Mouse (Mus musculus): Measurements from ENCODE around the gene Med1. TPM values are rescaled to one million over a fixed set of nuclear protein-coding genes. Genes with fewer than 3 reads are reported as not detected.
A peak's percentile ranks its signal among the peaks of the same experiment; 100 is the strongest.

Gene Med1
- polyA plus RNA-seq, 1 experiment = 53.7 TPM

GRCm38 (mm10) chr11:98148551-98149301 is 44.4 kb downstream of the Med1 start:
- Histone ChIP-seq H3K4me1 (ENCODE audit: control insufficient read depth, insufficient read depth, low read length) (peaks cover 7% of the 10 kb centered on the region), H3K36me3 (ENCODE audit: control insufficient read depth, insufficient read depth, low read length) (no peaks in the 10 kb centered on the region), H3K4me3 (ENCODE audit: control insufficient read depth, low read depth, low read length) (peak overlapping the region; percentile 94), H3K27ac (ENCODE audit: control insufficient read depth, insufficient read depth, low read depth, low read length) (peak overlapping the region; percentile 85), H3K27me3 (ENCODE audit: control insufficient read depth, insufficient read depth, low read length) (no peaks in the 10 kb centered on the region)
- TF ChIP-seq POLR2A (IDR thresholded peaks at IDR 0.05; ENCODE audit: control insufficient read depth, low read depth, low read length) (0 out of 2 replicates have a peak, but pooled peaks have one; percentile 21), CTCF (IDR thresholded peaks at IDR 0.05; ENCODE audit: control insufficient read depth, insufficient read depth, insufficient replicate concordance, low read depth, low read length) (no peak)

- TF ChIP-seq POLR2A (IDR thresholded peaks at IDR 0.05; ENCODE audit: control insufficient read depth, low read depth, low read length) (no peak), CTCF (IDR thresholded peaks at IDR 0.05; ENCODE audit: control insufficient read depth, insufficient read depth, insufficient replicate concordance, low read depth, low read length) (no peak)
- H3K4me1 ChIP-seq (ENCODE audit: control insufficient read depth, insufficient read depth, low read length) = peaks cover 7% of the 10 kb centered on the region
- no peak overlapping the region for H3K4me3 ChIP-seq (ENCODE audit: control insufficient read depth, low read depth, low read length)
- H3K27ac ChIP-seq (ENCODE audit: control insufficient read depth, insufficient read depth, low read depth, low read length) = no peak overlapping the region
- H3K27me3 ChIP-seq (ENCODE audit: control insufficient read depth, insufficient read depth, low read length) = no peaks in the 10 kb centered on the region
- no peaks in the 10 kb centered on the region for H3K36me3 ChIP-seq (ENCODE audit: control insufficient read depth, insufficient read depth, low read length)
These were observed 47.2 kb downstream of the Med1 start for GRCm38 (mm10) chr11:98145856-98146255.

DNA sequence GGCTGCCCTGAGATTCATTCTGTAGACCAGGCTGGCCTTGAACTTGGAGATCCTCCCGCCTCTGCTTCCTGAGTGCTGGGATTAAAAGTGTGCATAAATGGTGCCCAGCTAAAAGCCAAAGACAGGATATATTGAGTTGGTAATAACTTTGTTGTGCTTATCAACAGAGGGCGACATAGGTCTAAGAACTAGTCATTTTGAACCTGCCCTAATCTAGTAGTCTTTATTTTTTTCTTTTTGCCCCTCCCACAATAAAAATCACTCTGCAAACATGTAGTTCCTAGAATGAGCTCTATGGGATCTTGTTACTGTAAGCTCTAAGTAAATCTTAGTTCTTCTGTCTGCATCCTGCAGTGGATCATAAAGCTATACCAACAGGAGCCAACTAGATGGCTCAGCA is 50.5 kb downstream of the Med1 start:
- Histone ChIP-seq H3K4me1 (ENCODE audit: control insufficient read depth, insufficient read depth, low read length) (peaks cover 2% of the 10 kb centered on the region), H3K4me3 (ENCODE audit: control insufficient read depth, low read depth, low read length) (no peak overlapping the region), H3K36me3 (ENCODE audit: control insufficient read depth, insufficient read depth, low read length) (no peaks in the 10 kb centered on the region), H3K27me3 (ENCODE audit: control insufficient read depth, insufficient read depth, low read length) (no peaks in the 10 kb centered on the region), H3K27ac (ENCODE audit: control insufficient read depth, insufficient read depth, low read depth, low read length) (no peak overlapping the region)
- TF ChIP-seq POLR2A (IDR thresholded peaks at IDR 0.05; ENCODE audit: control insufficient read depth, low read depth, low read length) (no peak), CTCF (IDR thresholded peaks at IDR 0.05; ENCODE audit: control insufficient read depth, insufficient read depth, insufficient replicate concordance, low read depth, low read length) (no peak)

GRCm38 (mm10) chr11:98138894-98139293 is 54.2 kb downstream of the Med1 start:
- H3K27ac ChIP-seq (ENCODE audit: control insufficient read depth, insufficient read depth, low read depth, low read length) = no peak overlapping the region
- H3K36me3 ChIP-seq (ENCODE audit: control insufficient read depth, insufficient read depth, low read length) = no peaks in the 10 kb centered on the region
- H3K4me3 ChIP-seq (ENCODE audit: control insufficient read depth, low read depth, low read length) = no peak overlapping the region
- TF ChIP-seq CTCF (IDR thresholded peaks at IDR 0.05; ENCODE audit: control insufficient read depth, insufficient read depth, insufficient replicate concordance, low read depth, low read length) (no peak), POLR2A (IDR thresholded peaks at IDR 0.05; ENCODE audit: control insufficient read depth, low read depth, low read length) (no peak)
- H3K4me1 ChIP-seq (ENCODE audit: control insufficient read depth, insufficient read depth, low read length) = no peaks in the 10 kb centered on the region
- no peaks in the 10 kb centered on the region for H3K27me3 ChIP-seq (ENCODE audit: control insufficient read depth, insufficient read depth, low read length)

DNA sequence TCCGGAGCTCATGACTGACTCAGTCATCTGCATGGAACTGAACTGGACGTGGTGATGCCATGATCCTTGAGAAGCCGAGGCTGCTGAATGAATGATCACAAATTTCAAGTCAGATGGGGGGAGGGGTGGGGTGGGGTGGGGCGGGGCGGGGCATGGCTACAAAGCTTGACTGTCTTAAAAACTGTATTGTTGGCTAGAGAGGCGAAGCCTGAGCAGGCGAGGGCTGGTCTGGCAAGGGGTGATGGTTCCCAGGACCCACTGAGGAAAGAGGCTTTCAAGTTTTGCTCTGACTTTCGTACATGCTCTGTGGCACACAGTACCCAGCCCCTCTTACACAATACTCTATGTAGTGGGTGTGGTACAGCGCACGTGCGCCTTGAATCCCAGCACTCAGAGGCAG is 55.3 kb downstream of the Med1 start:
- Histone ChIP-seq H3K27me3 (ENCODE audit: control insufficient read depth, insufficient read depth, low read length) (no peaks in the 10 kb centered on the region), H3K36me3 (ENCODE audit: control insufficient read depth, insufficient read depth, low read length) (no peaks in the 10 kb centered on the region), H3K4me1 (ENCODE audit: control insufficient read depth, insufficient read depth, low read length) (no peaks in the 10 kb centered on the region), H3K27ac (ENCODE audit: control insufficient read depth, insufficient read depth, low read depth, low read length) (no peak overlapping the region), H3K4me3 (ENCODE audit: control insufficient read depth, low read depth, low read length) (no peak overlapping the region)
- TF ChIP-seq POLR2A (IDR thresholded peaks at IDR 0.05; ENCODE audit: control insufficient read depth, low read depth, low read length) (no peak), CTCF (IDR thresholded peaks at IDR 0.05; ENCODE audit: control insufficient read depth, insufficient read depth, insufficient replicate concordance, low read depth, low read length) (no peak)

- no peaks in the 10 kb centered on the region for H3K27me3 ChIP-seq (ENCODE audit: control insufficient read depth, insufficient read depth, low read length)
- no peak overlapping the region for H3K27ac ChIP-seq (ENCODE audit: control insufficient read depth, insufficient read depth, low read depth, low read length)
- H3K4me1 ChIP-seq (ENCODE audit: control insufficient read depth, insufficient read depth, low read length) = no peaks in the 10 kb centered on the region
- no peaks in the 10 kb centered on the region for H3K36me3 ChIP-seq (ENCODE audit: control insufficient read depth, insufficient read depth, low read length)
- no peak overlapping the region for H3K4me3 ChIP-seq (ENCODE audit: control insufficient read depth, low read depth, low read length)
- TF ChIP-seq CTCF (IDR thresholded peaks at IDR 0.05; ENCODE audit: control insufficient read depth, insufficient read depth, insufficient replicate concordance, low read depth, low read length) (no peak), POLR2A (IDR thresholded peaks at IDR 0.05; ENCODE audit: control insufficient read depth, low read depth, low read length) (no peak)
These were observed 58.1 kb downstream of the Med1 start for GRCm38 (mm10) chr11:98134951-98135350.

DNA sequence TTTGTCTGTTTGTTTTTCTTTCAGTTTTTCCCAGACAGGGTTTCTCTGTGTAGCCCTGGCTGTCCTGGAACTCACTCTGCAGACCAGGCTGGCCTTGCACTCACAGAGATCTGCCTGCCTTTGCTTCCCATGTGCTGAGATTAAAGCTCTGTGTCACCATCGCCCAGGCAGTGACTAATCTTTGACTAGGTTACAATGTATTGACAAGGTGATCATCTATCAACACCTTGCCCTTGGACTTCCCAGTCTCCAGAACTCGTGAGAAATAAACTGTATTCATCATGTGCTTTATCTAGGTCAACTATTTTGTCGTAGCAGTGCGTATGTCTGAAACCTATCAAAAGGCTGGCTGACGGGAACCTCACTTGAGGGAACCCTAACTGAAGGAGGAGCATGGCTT is 69.7 kb downstream of the Med1 start:
- H3K4me1 ChIP-seq (ENCODE audit: control insufficient read depth, insufficient read depth, low read length) = no peaks in the 10 kb centered on the region; the same call in 1 of the 2 replicates
- no peak overlapping the region for H3K4me3 ChIP-seq (ENCODE audit: control insufficient read depth, low read depth, low read length)
- H3K27me3 ChIP-seq (ENCODE audit: control insufficient read depth, insufficient read depth, low read length) = no peaks in the 10 kb centered on the region
- no peak for TF ChIP-seq POLR2A (IDR thresholded peaks at IDR 0.05; ENCODE audit: control insufficient read depth, low read depth, low read length)
- no peak overlapping the region for H3K27ac ChIP-seq (ENCODE audit: control insufficient read depth, insufficient read depth, low read depth, low read length)
- no peaks in the 10 kb centered on the region for H3K36me3 ChIP-seq (ENCODE audit: control insufficient read depth, insufficient read depth, low read length)

Measured in testis, adult 2 months (tissue).